Mouse (Mus musculus): ENCODE results near the gene Fbxl17. TPM values are rescaled to one million over a fixed set of nuclear protein-coding genes. Genes with fewer than 3 reads are reported as not detected.

Gene Fbxl17
- polyA plus RNA-seq, 1 experiment: 13.1 TPM

GRCm38 (mm10) chr17:63168019-63168788 lies 331.6 kb downstream of the Fbxl17 start:
- TF ChIP-seq GATA1 (IDR thresholded peaks at IDR 0.05; ENCODE audit: low read length): no peak

- TF ChIP-seq GATA1 (IDR thresholded peaks at IDR 0.05; ENCODE audit: low read length): no peak
These were observed 332.6 kb downstream of the Fbxl17 start for GRCm38 (mm10) chr17:63167248-63167647.

GRCm38 (mm10) chr17:63166692-63167091 lies 333.1 kb downstream of the Fbxl17 start:
- TF ChIP-seq GATA1 (IDR thresholded peaks at IDR 0.05; ENCODE audit: low read length): no peak

- TF ChIP-seq GATA1 (IDR thresholded peaks at IDR 0.05; ENCODE audit: low read length): no peak
These were observed 334.0 kb downstream of the Fbxl17 start for GRCm38 (mm10) chr17:63165847-63166246.

- TF ChIP-seq GATA1 (IDR thresholded peaks at IDR 0.05; ENCODE audit: low read length): no peak
These were observed 335.5 kb downstream of the Fbxl17 start for GRCm38 (mm10) chr17:63164289-63164688.

GRCm38 (mm10) chr17:63161953-63162352 lies 337.9 kb downstream of the Fbxl17 start:
- TF ChIP-seq GATA1 (IDR thresholded peaks at IDR 0.05; ENCODE audit: low read length): no peak

- no peak for TF ChIP-seq GATA1 (IDR thresholded peaks at IDR 0.05; ENCODE audit: low read length)
These were observed 340.6 kb downstream of the Fbxl17 start for GRCm38 (mm10) chr17:63159196-63159595.

- no peak for TF ChIP-seq GATA1 (IDR thresholded peaks at IDR 0.05; ENCODE audit: low read length)
These were observed 341.4 kb downstream of the Fbxl17 start for GRCm38 (mm10) chr17:63158436-63158835.

- no peak for TF ChIP-seq GATA1 (IDR thresholded peaks at IDR 0.05; ENCODE audit: low read length)
These were observed 341.9 kb downstream of the Fbxl17 start for GRCm38 (mm10) chr17:63157906-63158305.

GRCm38 (mm10) chr17:63157019-63157418 lies 342.8 kb downstream of the Fbxl17 start:
- no peak for TF ChIP-seq GATA1 (IDR thresholded peaks at IDR 0.05; ENCODE audit: low read length)

GRCm38 (mm10) chr17:63146514-63146913 lies 353.3 kb downstream of the Fbxl17 start:
- TF ChIP-seq GATA1 (IDR thresholded peaks at IDR 0.05; ENCODE audit: low read length): no peak

- TF ChIP-seq GATA1 (IDR thresholded peaks at IDR 0.05; ENCODE audit: low read length): no peak
These were observed 353.9 kb downstream of the Fbxl17 start for GRCm38 (mm10) chr17:63145751-63146491.

GRCm38 (mm10) chr17:63145311-63145741 lies 354.5 kb downstream of the Fbxl17 start:
- TF ChIP-seq GATA1 (IDR thresholded peaks at IDR 0.05; ENCODE audit: low read length): no peak

GRCm38 (mm10) chr17:63143825-63144224 lies 356.0 kb downstream of the Fbxl17 start:
- no peak for TF ChIP-seq GATA1 (IDR thresholded peaks at IDR 0.05; ENCODE audit: low read length)

- no peak for TF ChIP-seq GATA1 (IDR thresholded peaks at IDR 0.05; ENCODE audit: low read length)
These were observed 365.0 kb downstream of the Fbxl17 start for GRCm38 (mm10) chr17:63134805-63135204.

- TF ChIP-seq GATA1 (IDR thresholded peaks at IDR 0.05; ENCODE audit: low read length): no peak
These were observed 377.4 kb downstream of the Fbxl17 start for GRCm38 (mm10) chr17:63122427-63122826.

GRCm38 (mm10) chr17:63119701-63120100 lies 380.1 kb downstream of the Fbxl17 start:
- TF ChIP-seq GATA1 (IDR thresholded peaks at IDR 0.05; ENCODE audit: low read length): no peak

All from G1E-ER4 (cell line).